Mouse (Mus musculus): ENCODE results near the gene Olfr229. TPM values are rescaled to one million over a fixed set of nuclear protein-coding genes. Genes with fewer than 3 reads are reported as not detected.
"Not testable (repeated sequence)": the region's sequence is repeated elsewhere in the genome, so short reads cannot be mapped to it uniquely, and the experiment has no call there.

Olfr229 gene
- polyA plus RNA-seq, 1 experiment: not detected

GRCm38 (mm10) chr9:39937201-39937600 lies 30.1 kb downstream of the Olfr229 start, which contains the start of gene Olfr974:
Gene Olfr974 (plus strand): TSS chr9:39937501.
- no peak within 1 kb of the TSS for H3K27ac ChIP-seq (ENCODE audit: insufficient read depth, low read length)
- TF ChIP-seq POLR2A (IDR thresholded peaks at IDR 0.05; ENCODE audit: borderline replicate concordance, insufficient read depth, low read length): no peak
- no peak for TF ChIP-seq CTCF (IDR thresholded peaks at IDR 0.05; ENCODE audit: borderline replicate concordance, insufficient read depth, low read depth, low read length)
- DNase-seq: no peak
- no peak within 1 kb of the TSS for H3K4me3 ChIP-seq (replicated peaks; ENCODE audit: insufficient read depth, low read depth, low read length)
- 88% methylated on average over 1 of the region's 1 CpGs for WGBS
- no peaks in the 10 kb centered on the region for H3K27me3 ChIP-seq (ENCODE audit: control insufficient read depth, insufficient read depth, low read length)
- H3K4me1 ChIP-seq (ENCODE audit: control insufficient read depth, insufficient read depth, low read length): no peaks in the 10 kb centered on the region

GRCm38 (mm10) chr9:39951946-39952345 lies 44.8 kb downstream of the Olfr229 start, which contains the start of gene Olfr975:
Gene Olfr975 (minus strand): TSS chr9:39952046.
- Histone ChIP-seq H3K4me1 (ENCODE audit: control insufficient read depth, insufficient read depth, low read length) (no peaks in the 10 kb centered on the region), H3K27ac (ENCODE audit: insufficient read depth, low read length) (no peak within 1 kb of the TSS), H3K4me3 (replicated peaks; ENCODE audit: insufficient read depth, low read depth, low read length) (no peak within 1 kb of the TSS), H3K27me3 (ENCODE audit: control insufficient read depth, insufficient read depth, low read length) (no peaks in the 10 kb centered on the region)
- WGBS: 61% methylated on average over 1 of the region's 1 CpGs
- DNase-seq: no peak
- TF ChIP-seq CTCF (IDR thresholded peaks at IDR 0.05; ENCODE audit: borderline replicate concordance, insufficient read depth, low read depth, low read length): no peak
- no peak for TF ChIP-seq POLR2A (IDR thresholded peaks at IDR 0.05; ENCODE audit: borderline replicate concordance, insufficient read depth, low read length)

DNA sequence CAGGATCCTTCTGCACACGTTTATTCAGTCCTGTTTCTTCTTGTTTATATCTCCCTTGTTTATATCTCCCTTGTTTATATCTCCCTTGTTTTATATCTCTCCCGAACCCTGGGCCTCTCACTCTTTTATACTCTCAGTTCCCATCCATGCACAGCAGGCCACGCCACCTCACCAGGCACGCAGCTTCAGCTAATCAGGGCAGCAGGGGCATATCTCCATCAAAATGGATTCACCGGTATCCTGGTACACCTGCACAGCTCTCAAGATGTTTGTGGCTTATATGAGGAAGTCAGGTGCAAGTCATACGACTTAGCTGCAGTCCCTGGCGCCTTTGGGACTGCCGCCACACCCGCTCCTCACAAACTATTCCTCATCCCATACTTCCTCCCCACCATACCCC lies 53.9 kb downstream of the Olfr229 start, which contains the start of gene Olfr976:
Gene Olfr976 (minus strand): TSS at position 101 of the 400 bp plus-strand sequence.
- not testable (repeated sequence) for H3K27me3 ChIP-seq (ENCODE audit: control insufficient read depth, insufficient read depth, low read length); H3K4me1 ChIP-seq (ENCODE audit: control insufficient read depth, insufficient read depth, low read length); H3K4me3 ChIP-seq (replicated peaks; ENCODE audit: insufficient read depth, low read depth, low read length); DNase-seq; H3K27ac ChIP-seq (ENCODE audit: insufficient read depth, low read length)
- 78% methylated on average over 7 of the region's 9 CpGs for WGBS

Other genes with a start within 250 kb of the Olfr229 start
- gene Olfr963, start 240.1 kb upstream of the Olfr229 start, polyA plus RNA-seq (2012; rRNA removed): not detected in 2 replicates
- not detected in 2 replicates for gene Olfr149, start 200.2 kb upstream of the Olfr229 start, polyA plus RNA-seq (2012; rRNA removed)
- not detected in 2 replicates for gene Olfr965, start 196.0 kb upstream of the Olfr229 start, polyA plus RNA-seq (2012; rRNA removed)
- not detected in 2 replicates for gene Olfr150, start 176.4 kb upstream of the Olfr229 start, polyA plus RNA-seq (2012; rRNA removed)
- not detected in 2 replicates for gene Olfr967, start 161.1 kb upstream of the Olfr229 start, polyA plus RNA-seq (2012; rRNA removed)
- gene Olfr968, start 124.1 kb upstream of the Olfr229 start, polyA plus RNA-seq (2012; rRNA removed): not detected in 2 replicates
- gene Olfr969, start 116.4 kb upstream of the Olfr229 start, polyA plus RNA-seq (2012; rRNA removed): not detected in 2 replicates
- not detected in 2 replicates for gene Olfr970, start 98.5 kb upstream of the Olfr229 start, polyA plus RNA-seq (2012; rRNA removed)
- gene Olfr971, start 70.5 kb upstream of the Olfr229 start, polyA plus RNA-seq (2012; rRNA removed): not detected in 2 replicates
- gene Olfr972, start 40.9 kb upstream of the Olfr229 start, polyA plus RNA-seq (2012; rRNA removed): not detected in 2 replicates
- gene Olfr974, start 30.2 kb downstream of the Olfr229 start, polyA plus RNA-seq (2012; rRNA removed): not detected in 2 replicates
- gene Olfr975, start 44.7 kb downstream of the Olfr229 start, polyA plus RNA-seq (2012; rRNA removed): not detected in 2 replicates
- gene Olfr976, start 53.8 kb downstream of the Olfr229 start, polyA plus RNA-seq (2012; rRNA removed): not detected in 2 replicates
- gene Olfr978, start 84.8 kb downstream of the Olfr229 start, polyA plus RNA-seq (2012; rRNA removed): not detected in 2 replicates
- gene Olfr979, start 96.1 kb downstream of the Olfr229 start, polyA plus RNA-seq (2012; rRNA removed): not detected in 2 replicates
- gene Olfr980, start 102.2 kb downstream of the Olfr229 start, polyA plus RNA-seq (2012; rRNA removed): not detected in 2 replicates
- not detected in 2 replicates for gene Olfr981, start 114.1 kb downstream of the Olfr229 start, polyA plus RNA-seq (2012; rRNA removed)
- gene Olfr982, start 166.5 kb downstream of the Olfr229 start, polyA plus RNA-seq (2012; rRNA removed): not detected in 2 replicates
- gene Olfr983, start 186.3 kb downstream of the Olfr229 start, polyA plus RNA-seq (2012; rRNA removed): not detected in 2 replicates
- gene Olfr984, start 206.9 kb downstream of the Olfr229 start, polyA plus RNA-seq (2012; rRNA removed): not detected in 2 replicates
- 0.10 TPM in 1 of 2 replicates, not detected in the other for gene Olfr985, start 222.8 kb downstream of the Olfr229 start, polyA plus RNA-seq (2012; rRNA removed)
- not detected in 2 replicates for gene Tmem225, start 240.8 kb downstream of the Olfr229 start, polyA plus RNA-seq (2012; rRNA removed)